Mouse (Mus musculus): ENCODE data around the gene Tjp2.

DNA sequence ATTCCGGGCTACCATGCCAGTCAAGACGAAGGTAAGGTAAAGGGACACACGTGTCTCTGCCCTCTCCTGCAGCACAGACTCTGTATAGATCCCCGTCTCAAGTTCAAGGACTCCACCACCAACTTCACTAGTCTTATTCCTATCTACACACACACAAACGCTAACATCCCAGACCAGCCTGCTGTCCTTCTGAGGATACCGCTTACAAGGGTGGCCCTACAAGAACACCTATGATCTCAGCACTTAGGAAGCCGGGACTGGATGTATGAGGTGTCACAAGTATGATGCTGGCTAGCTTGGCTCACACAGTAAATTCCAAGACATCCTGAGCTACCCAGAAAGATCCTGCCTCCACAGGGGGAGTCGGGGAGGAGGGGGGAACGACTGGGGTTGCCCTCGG is 13.7 kb downstream of the Tjp2 start:
- TF ChIP-seq CTCF (IDR thresholded peaks at IDR 0.05; ENCODE audit: low read depth, low read length) = no peak
- no peak for TF ChIP-seq GATA2 (IDR thresholded peaks at IDR 0.05; ENCODE audit: borderline replicate concordance, low read depth, low read length)
- no peak for TF ChIP-seq GATA1 (IDR thresholded peaks at IDR 0.05; ENCODE audit: borderline replicate concordance, low read length)
- no peak for TF ChIP-seq TAL1 (conservative IDR thresholded peaks at IDR 0.05; ENCODE audit: low read depth, low read length)

Data from G1E (cell line).